Mouse (Mus musculus): Measurements from ENCODE around the gene Gpr146. TPM values are rescaled to one million over a fixed set of nuclear protein-coding genes. Genes with fewer than 3 reads are reported as not detected.

Gene Gpr146
- polyA plus RNA-seq, 1 experiment from 2014 or later = 3.1 TPM

GRCm38 (mm10) chr5:139417480-139417879, 40.0 kb downstream of the Gpr146 start:
- no peak overlapping the region for H3K4me3 ChIP-seq (ENCODE audit: low read length)
- H3K4me2 ChIP-seq (replicated peaks; ENCODE audit: low read depth, low read length) = no peak overlapping the region
- H3K9ac ChIP-seq (ENCODE audit: low read depth, low read length) = no peak overlapping the region
- H3K27me3 ChIP-seq (ENCODE audit: control insufficient read depth, insufficient read depth, low read length) = no peaks in the 10 kb centered on the region
- no peaks in the 10 kb centered on the region for H3K36me3 ChIP-seq (ENCODE audit: control insufficient read depth, insufficient read depth, low read length)
- no peaks in the 10 kb centered on the region for H3K9me3 ChIP-seq (ENCODE audit: control insufficient read depth, low read length)
- no peak overlapping the region for H3K27ac ChIP-seq (ENCODE audit: low read depth, low read length)
- H3K4me1 ChIP-seq (ENCODE audit: control insufficient read depth, insufficient read depth, low read length) = peaks cover 17% of the 10 kb centered on the region; the same call in 1 of the 2 replicates
- WGBS = 98% methylated on average over 3 of the region's 3 CpGs
- no peak for ATAC-seq (ENCODE audit: low FRiP score, low TSS enrichment)

- Histone ChIP-seq H3K4me3 (ENCODE audit: low read length) (no peak overlapping the region), H3K27ac (ENCODE audit: low read depth, low read length) (no peak overlapping the region), H3K27me3 (ENCODE audit: control insufficient read depth, insufficient read depth, low read length) (no peaks in the 10 kb centered on the region), H3K9ac (ENCODE audit: low read depth, low read length) (no peak overlapping the region), H3K4me1 (ENCODE audit: control insufficient read depth, insufficient read depth, low read length) (peaks cover 18% of the 10 kb centered on the region; the same call in 1 of the 2 replicates), H3K4me2 (replicated peaks; ENCODE audit: low read depth, low read length) (no peak overlapping the region), H3K9me3 (ENCODE audit: control insufficient read depth, low read length) (no peaks in the 10 kb centered on the region), H3K36me3 (ENCODE audit: control insufficient read depth, insufficient read depth, low read length) (no peaks in the 10 kb centered on the region)
- ATAC-seq (ENCODE audit: low FRiP score, low TSS enrichment) = no peak
- WGBS = 64% methylated on average over 2 of the region's 2 CpGs
Measured at GRCm38 (mm10) chr5:139418110-139418509, 40.6 kb downstream of the Gpr146 start.

DNA sequence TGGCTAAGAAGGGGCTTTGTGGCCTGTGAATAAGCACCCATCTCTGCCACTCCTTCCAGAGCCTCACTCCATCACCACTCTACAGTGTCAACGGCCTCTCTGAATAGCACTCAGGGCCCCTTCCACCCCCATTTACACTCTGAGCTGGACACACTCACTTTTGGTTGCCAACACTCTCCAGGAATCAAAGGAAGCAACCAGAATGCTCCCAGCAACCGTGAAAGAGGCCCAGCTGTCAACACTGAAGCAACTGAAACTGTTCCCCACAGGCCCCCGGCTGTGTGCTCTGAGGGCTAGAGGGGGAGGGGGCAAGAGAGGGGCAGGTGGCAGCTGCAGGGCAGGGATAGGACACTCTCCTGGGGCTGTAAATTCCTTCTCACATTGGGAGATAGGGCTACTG, 41.1 kb downstream of the Gpr146 start:
- no peak overlapping the region for H3K27ac ChIP-seq (ENCODE audit: low read depth, low read length)
- no peak for ATAC-seq (ENCODE audit: low FRiP score, low TSS enrichment)
- WGBS = 12% methylated on average over 3 of the region's 3 CpGs
- no peaks in the 10 kb centered on the region for H3K27me3 ChIP-seq (ENCODE audit: control insufficient read depth, insufficient read depth, low read length)
- no peaks in the 10 kb centered on the region for H3K36me3 ChIP-seq (ENCODE audit: control insufficient read depth, insufficient read depth, low read length)
- H3K9ac ChIP-seq (ENCODE audit: low read depth, low read length) = no peak overlapping the region
- H3K4me2 ChIP-seq (replicated peaks; ENCODE audit: low read depth, low read length) = no peak overlapping the region
- no peak overlapping the region for H3K4me3 ChIP-seq (ENCODE audit: low read length)
- H3K9me3 ChIP-seq (ENCODE audit: control insufficient read depth, low read length) = no peaks in the 10 kb centered on the region
- H3K4me1 ChIP-seq (ENCODE audit: control insufficient read depth, insufficient read depth, low read length) = peaks cover 16% of the 10 kb centered on the region; the same call in 1 of the 2 replicates

- no peak within 1 kb of the TSS for H3K27ac ChIP-seq (ENCODE audit: low read depth, low read length)
- peak within 1 kb of the TSS; percentile 33 for H3K4me2 ChIP-seq (replicated peaks; ENCODE audit: low read depth, low read length)
- H3K4me3 ChIP-seq (ENCODE audit: low read length) = peak within 1 kb of the TSS; percentile 18; the same call in 1 of the 2 replicates
- H3K9me3 ChIP-seq (ENCODE audit: control insufficient read depth, low read length) = no peaks in the 10 kb centered on the region
- no peaks in the 10 kb centered on the region for H3K36me3 ChIP-seq (ENCODE audit: control insufficient read depth, insufficient read depth, low read length)
- peak within 1 kb of the TSS; percentile 28 for H3K9ac ChIP-seq (ENCODE audit: low read depth, low read length)
- peak; percentile 69; the same call in 1 of the 2 replicates for ATAC-seq (ENCODE audit: low FRiP score, low TSS enrichment)
- 48% methylated on average over 21 of the region's 21 CpGs for WGBS
- no peaks in the 10 kb centered on the region for H3K27me3 ChIP-seq (ENCODE audit: control insufficient read depth, insufficient read depth, low read length)
- peaks cover 20% of the 10 kb centered on the region; the same call in 1 of the 2 replicates for H3K4me1 ChIP-seq (ENCODE audit: control insufficient read depth, insufficient read depth, low read length)
Measured at GRCm38 (mm10) chr5:139423026-139423865, 45.7 kb downstream of the Gpr146 start, which contains the start of gene Gper1. Gper1 (plus strand) TSS chr5:139423151.

DNA sequence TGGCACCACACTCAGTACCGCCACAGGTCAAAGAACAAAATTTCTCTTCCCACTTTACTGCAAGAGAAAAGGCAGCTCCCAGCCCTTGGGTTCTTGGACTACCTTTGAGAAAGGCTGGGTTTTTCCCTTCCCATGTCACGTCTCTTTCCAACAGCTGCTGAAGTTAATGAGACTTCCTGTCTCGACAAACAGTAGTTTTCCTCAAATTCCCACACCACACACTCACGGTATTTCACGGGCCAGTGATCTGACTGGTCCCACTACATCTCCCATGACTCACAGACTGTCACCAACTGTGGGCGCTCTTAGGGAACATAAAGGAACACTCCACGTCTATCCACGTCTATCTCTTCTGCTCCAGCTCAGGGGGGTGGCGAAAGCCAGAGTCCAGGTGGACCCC, 47.7 kb downstream of the Gpr146 start:
- Histone ChIP-seq H3K27ac (ENCODE audit: low read depth, low read length) (no peak overlapping the region), H3K4me3 (ENCODE audit: low read length) (no peak overlapping the region), H3K27me3 (ENCODE audit: control insufficient read depth, insufficient read depth, low read length) (no peaks in the 10 kb centered on the region), H3K4me2 (replicated peaks; ENCODE audit: low read depth, low read length) (no peak overlapping the region), H3K4me1 (ENCODE audit: control insufficient read depth, insufficient read depth, low read length) (peaks cover 30% of the 10 kb centered on the region), H3K9ac (ENCODE audit: low read depth, low read length) (no peak overlapping the region), H3K9me3 (ENCODE audit: control insufficient read depth, low read length) (no peaks in the 10 kb centered on the region), H3K36me3 (ENCODE audit: control insufficient read depth, insufficient read depth, low read length) (no peaks in the 10 kb centered on the region)
- WGBS = 45% methylated on average over 9 of the region's 9 CpGs
- ATAC-seq (ENCODE audit: low FRiP score, low TSS enrichment) = no peak

DNA sequence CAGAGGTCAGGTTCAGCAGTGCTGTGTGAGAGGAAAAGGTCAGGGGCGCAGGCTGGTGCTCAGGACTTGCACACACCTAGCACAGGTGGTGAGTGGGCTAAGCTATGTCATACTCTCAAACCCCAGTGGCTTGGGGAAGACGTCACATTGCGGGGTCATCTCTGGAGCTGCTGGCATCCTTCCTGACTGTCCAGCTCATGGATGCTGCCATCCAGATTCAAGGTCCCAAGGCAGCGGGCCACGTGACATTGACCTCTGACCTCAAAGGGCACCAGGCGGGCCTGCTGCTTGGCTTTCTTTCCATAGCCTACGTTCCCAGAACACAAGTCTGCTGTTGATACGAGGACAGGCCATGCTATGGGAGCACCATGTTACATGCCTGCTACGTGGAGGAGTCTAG, 49.5 kb downstream of the Gpr146 start:
- H3K36me3 ChIP-seq (ENCODE audit: control insufficient read depth, insufficient read depth, low read length) = no peaks in the 10 kb centered on the region
- H3K9me3 ChIP-seq (ENCODE audit: control insufficient read depth, low read length) = no peaks in the 10 kb centered on the region
- no peak overlapping the region for H3K27ac ChIP-seq (ENCODE audit: low read depth, low read length)
- no peak overlapping the region for H3K9ac ChIP-seq (ENCODE audit: low read depth, low read length)
- H3K4me3 ChIP-seq (ENCODE audit: low read length) = no peak overlapping the region
- no peak for ATAC-seq (ENCODE audit: low FRiP score, low TSS enrichment)
- no peak overlapping the region for H3K4me2 ChIP-seq (replicated peaks; ENCODE audit: low read depth, low read length)
- H3K27me3 ChIP-seq (ENCODE audit: control insufficient read depth, insufficient read depth, low read length) = no peaks in the 10 kb centered on the region
- WGBS = 86% methylated on average over 9 of the region's 9 CpGs
- peaks cover 47% of the 10 kb centered on the region for H3K4me1 ChIP-seq (ENCODE audit: control insufficient read depth, insufficient read depth, low read length)

DNA sequence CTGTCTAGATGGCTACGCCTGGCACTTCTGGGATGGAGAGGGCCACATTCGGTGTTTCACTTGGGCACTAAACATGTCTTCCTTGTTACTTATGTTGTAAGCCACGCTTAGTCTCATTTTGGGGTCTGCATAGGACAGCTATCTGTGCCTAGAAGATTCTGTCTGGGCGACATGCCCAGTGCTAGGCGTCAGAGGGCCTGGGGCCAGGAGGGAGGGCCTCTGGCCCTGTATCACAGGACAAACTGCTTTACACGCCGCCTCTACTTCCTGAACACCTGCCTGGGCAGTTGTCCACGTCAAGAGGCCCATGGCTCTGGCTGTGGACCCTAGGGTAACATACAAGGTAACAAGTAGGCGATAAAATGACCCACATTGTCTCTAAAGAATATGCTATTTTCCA, 50.5 kb downstream of the Gpr146 start:
- Histone ChIP-seq H3K9ac (ENCODE audit: low read depth, low read length) (no peak overlapping the region), H3K27ac (ENCODE audit: low read depth, low read length) (no peak overlapping the region), H3K9me3 (ENCODE audit: control insufficient read depth, low read length) (no peaks in the 10 kb centered on the region), H3K4me1 (ENCODE audit: control insufficient read depth, insufficient read depth, low read length) (peaks cover 56% of the 10 kb centered on the region), H3K27me3 (ENCODE audit: control insufficient read depth, insufficient read depth, low read length) (no peaks in the 10 kb centered on the region), H3K4me2 (replicated peaks; ENCODE audit: low read depth, low read length) (no peak overlapping the region), H3K36me3 (ENCODE audit: control insufficient read depth, insufficient read depth, low read length) (no peaks in the 10 kb centered on the region), H3K4me3 (ENCODE audit: low read length) (no peak overlapping the region)
- WGBS = 80% methylated on average over 9 of the region's 9 CpGs
- ATAC-seq (ENCODE audit: low FRiP score, low TSS enrichment) = no peak

DNA sequence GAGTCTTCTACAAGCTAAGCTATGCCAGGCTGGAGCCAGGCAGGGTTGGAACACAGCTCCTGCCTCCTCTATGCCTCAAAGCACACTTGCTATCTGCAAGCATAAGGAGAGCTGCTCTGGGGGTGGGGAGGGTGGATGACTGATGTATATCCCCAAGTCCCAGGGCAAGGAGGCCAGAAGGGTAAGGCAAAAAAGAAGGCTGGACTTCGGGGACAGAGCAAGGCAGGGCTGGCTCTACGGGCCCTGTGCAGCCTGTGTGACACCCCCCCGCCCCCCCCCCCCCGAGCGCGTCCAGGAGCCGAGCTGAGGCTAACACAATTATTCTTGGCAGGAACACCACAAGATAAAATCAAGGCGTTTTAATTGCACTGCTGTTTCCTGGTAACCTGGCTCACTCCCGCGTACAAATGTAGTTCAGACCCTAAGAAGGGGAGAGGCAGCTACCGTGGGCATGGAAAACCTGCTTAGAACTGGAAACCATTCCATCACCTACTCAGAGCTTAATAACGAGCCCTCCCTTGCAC, 52.4 kb downstream of the Gpr146 start:
- H3K9ac ChIP-seq (ENCODE audit: low read depth, low read length) = no peak overlapping the region

DNA sequence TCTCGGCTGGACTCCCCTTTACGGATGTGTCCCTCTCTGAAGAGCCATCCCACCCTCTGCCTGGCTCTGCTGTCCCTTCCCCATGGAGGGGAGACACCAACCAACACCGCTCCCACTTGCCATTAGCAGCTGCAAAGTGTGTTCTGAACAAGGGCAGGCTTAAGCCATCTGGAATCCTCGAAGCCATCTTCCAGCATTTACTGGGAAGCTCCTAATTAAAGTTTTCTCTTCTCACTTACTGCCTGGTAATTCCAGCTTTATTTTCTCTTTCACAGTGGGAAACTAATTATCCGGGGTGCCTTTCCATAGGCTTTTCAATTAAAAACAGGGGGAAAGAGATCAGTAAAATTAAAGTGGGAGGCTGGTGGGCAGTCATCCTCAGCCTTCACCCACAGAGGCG, 54.8 kb downstream of the Gpr146 start:
- 47% methylated on average over 6 of the region's 6 CpGs for WGBS
- H3K27me3 ChIP-seq (ENCODE audit: control insufficient read depth, insufficient read depth, low read length) = no peaks in the 10 kb centered on the region
- H3K36me3 ChIP-seq (ENCODE audit: control insufficient read depth, insufficient read depth, low read length) = no peaks in the 10 kb centered on the region
- H3K9ac ChIP-seq (ENCODE audit: low read depth, low read length) = no peak overlapping the region
- no peak overlapping the region for H3K27ac ChIP-seq (ENCODE audit: low read depth, low read length)
- H3K4me1 ChIP-seq (ENCODE audit: control insufficient read depth, insufficient read depth, low read length) = peaks cover 49% of the 10 kb centered on the region
- H3K4me2 ChIP-seq (replicated peaks; ENCODE audit: low read depth, low read length) = no peak overlapping the region
- ATAC-seq (ENCODE audit: low FRiP score, low TSS enrichment) = no peak
- H3K4me3 ChIP-seq (ENCODE audit: low read length) = no peak overlapping the region
- H3K9me3 ChIP-seq (ENCODE audit: control insufficient read depth, low read length) = no peaks in the 10 kb centered on the region

More for the DNA sequence above, 52.4 kb downstream of the Gpr146 start:
- H3K27ac ChIP-seq (ENCODE audit: low read depth, low read length) = peak overlapping the region; percentile 32; the same call in 1 of the 2 replicates
- no peaks in the 10 kb centered on the region for H3K9me3 ChIP-seq (ENCODE audit: control insufficient read depth, low read length)
- H3K36me3 ChIP-seq (ENCODE audit: control insufficient read depth, insufficient read depth, low read length) = no peaks in the 10 kb centered on the region
- H3K4me1 ChIP-seq (ENCODE audit: control insufficient read depth, insufficient read depth, low read length) = peaks cover 48% of the 10 kb centered on the region
- H3K27me3 ChIP-seq (ENCODE audit: control insufficient read depth, insufficient read depth, low read length) = no peaks in the 10 kb centered on the region
- WGBS = 17% methylated on average over 12 of the region's 12 CpGs
- no peak overlapping the region for H3K4me2 ChIP-seq (replicated peaks; ENCODE audit: low read depth, low read length)
- H3K4me3 ChIP-seq (ENCODE audit: low read length) = no peak overlapping the region
- peak; percentile 47; the same call in 1 of the 2 replicates for ATAC-seq (ENCODE audit: low FRiP score, low TSS enrichment)

All from kidney, embryonic 14.5 days (tissue).